Mouse (Mus musculus): ENCODE results near the gene Csnk2a1.

GRCm38 (mm10) chr2:152179301-152179700 is 47.3 kb upstream of the Csnk2a1 start:
- TF ChIP-seq CTCF (IDR thresholded peaks at IDR 0.05; ENCODE audit: borderline replicate concordance, extremely low read depth, insufficient read depth, insufficient read length) (no peak), POLR2A (IDR thresholded peaks at IDR 0.05; ENCODE audit: borderline replicate concordance, extremely low read depth, insufficient read depth, insufficient read length, poor library complexity, severe bottlenecking) (no peak)
